Mouse (Mus musculus) 3134 (cell line): ENCODE data around the gene Gm10647.
"Not testable (repeated sequence)": the region's sequence is repeated elsewhere in the genome, so short reads cannot be mapped to it uniquely, and the experiment has no call there.

Experiments used
- DNase-seq: peaks from one replicate; pipeline ENCODE4 v3.0.0-alpha.2; 2011; ENCODE audit warnings: low spot score; ENCODE audit not compliant: insufficient read length; ENCODE audit errors: extremely low read depth

Gm10647 gene

GRCm38 (mm10) chr9:66796739-66797138 lies at the start of gene Gm10647:
TSS of gene Gm10647 (plus strand) at chr9:66797039.
- no peak for DNase-seq

GRCm38 (mm10) chr9:66748390-66748789 lies 48.4 kb upstream of the Gm10647 start:
- DNase-seq, result no peak

GRCm38 (mm10) chr9:66752849-66753248 lies 44.0 kb upstream of the Gm10647 start:
- no peak for DNase-seq

GRCm38 (mm10) chr9:66760991-66761390 lies 35.8 kb upstream of the Gm10647 start:
- DNase-seq, result no peak

GRCm38 (mm10) chr9:66768721-66769120 lies 28.1 kb upstream of the Gm10647 start:
- no peak for DNase-seq

GRCm38 (mm10) chr9:66769275-66769674 lies 27.6 kb upstream of the Gm10647 start:
- no peak for DNase-seq

- DNase-seq, result no peak
Measured at GRCm38 (mm10) chr9:66770701-66771100, 26.1 kb upstream of the Gm10647 start.

- DNase-seq, result not testable (repeated sequence)
Measured at GRCm38 (mm10) chr9:66784552-66784951, 12.3 kb upstream of the Gm10647 start.

GRCm38 (mm10) chr9:66787821-66788220 lies 9.0 kb upstream of the Gm10647 start:
- DNase-seq, result no peak

- no peak for DNase-seq
Measured at GRCm38 (mm10) chr9:66794629-66795463, 2.0 kb upstream of the Gm10647 start.

- peak; percentile 100 for DNase-seq
Measured at GRCm38 (mm10) chr9:66795464-66796324, 1.1 kb upstream of the Gm10647 start, which contains the start of gene Aph1b. TSS of gene Aph1b (minus strand) at chr9:66795490.

- DNase-seq, result no peak
Measured at GRCm38 (mm10) chr9:66801947-66802346, 5.1 kb downstream of the Gm10647 start.

GRCm38 (mm10) chr9:66805951-66806350 lies 9.1 kb downstream of the Gm10647 start:
- DNase-seq, result not testable (repeated sequence)

- DNase-seq, result no peak
Measured at GRCm38 (mm10) chr9:66813392-66813791, 16.6 kb downstream of the Gm10647 start.

GRCm38 (mm10) chr9:66820996-66821395 lies 24.2 kb downstream of the Gm10647 start:
- DNase-seq, result no peak

- not testable (repeated sequence) for DNase-seq
Measured at GRCm38 (mm10) chr9:66822255-66822654, 25.4 kb downstream of the Gm10647 start.

- DNase-seq, result peak; percentile 30
Measured at GRCm38 (mm10) chr9:66825990-66826389, 29.2 kb downstream of the Gm10647 start.

GRCm38 (mm10) chr9:66832366-66832908 lies 35.6 kb downstream of the Gm10647 start:
- DNase-seq, result no peak

GRCm38 (mm10) chr9:66833851-66834250 lies 37.0 kb downstream of the Gm10647 start:
- no peak for DNase-seq

GRCm38 (mm10) chr9:66834318-66835096 lies 37.7 kb downstream of the Gm10647 start, which contains the start of gene Aph1c:
TSS of gene Aph1c (minus strand) at chr9:66834726.
- DNase-seq, result peak; percentile 13
